Comparison of ENCODE assay signal across 8 mouse cellular contexts in genomic region chr3:65990957-65991646, GRCm38 (mm10). TPM values are rescaled to one million over a fixed set of nuclear protein-coding genes. Genes with fewer than 3 reads are reported as not detected.
DNase-seq lines count a peak whose midpoint lies in the region; ATAC-seq lines count a peak whose summit lies in the region.
"Had no signal": no experiment of that assay in that cellular context is flagged by ENCODE, and none has a peak within 500 bp of the region (broad histone marks: within the 10 kb centered on the region; RNA-seq: fewer than 3 reads in every experiment).

No protein-coding gene starts in this region.

- no peak overlapping the region for H3K4me2 ChIP-seq in hindbrain, embryonic 16.5 days (ENCODE audit: low read length)
- H3K4me2 ChIP-seq in liver, embryonic 15.5 days: 0 out of 2 replicates have a peak overlapping the region, but pooled peaks have one; percentile 20
- H3K4me2 ChIP-seq: embryonic facial prominence, embryonic 15.5 days had no signal

- H3K27me3 ChIP-seq in hindbrain, embryonic 16.5 days (replicated peaks; ENCODE audit: control insufficient read depth, insufficient read depth, low read length): no peaks in the 10 kb centered on the region
- no peaks in the 10 kb centered on the region for H3K27me3 ChIP-seq in liver, embryonic 15.5 days
- H3K27me3 ChIP-seq: embryonic facial prominence, embryonic 15.5 days had no signal

- no peak overlapping the region for H3K4me3 ChIP-seq in hindbrain, embryonic 16.5 days (ENCODE audit: low read length)
- no peak overlapping the region for H3K4me3 ChIP-seq in liver, embryonic 15.5 days (replicated peaks)
- H3K4me3 ChIP-seq: embryonic facial prominence, embryonic 15.5 days had no signal

- ATAC-seq in hindbrain, embryonic 16.5 days: peak; percentile 67; the same call in 1 of the 2 replicates
- ATAC-seq in liver, embryonic 15.5 days (ENCODE audit: insufficient read depth): no peak

- DNase-seq in left cerebral cortex, adult 18-20 months (ENCODE audit: low spot score in 2 of 2): peak; percentile 9 to 41
- no peak for DNase-seq in left cerebral cortex, adult 11 months (ENCODE audit: low spot score)
- DNase-seq in Muller cell, postnatal 12 days (ENCODE audit: inconsistent ontology term): peak; percentile 23
- DNase-seq in cerebellum, adult 9-11 months: peak; percentile 30
- peak; percentile 79 for DNase-seq in retina, embryonic 14.5 days (ENCODE audit: low spot score)

- no peaks in the 10 kb centered on the region for H3K9me3 ChIP-seq in hindbrain, embryonic 16.5 days (ENCODE audit: control insufficient read depth, low read length)
- no peaks in the 10 kb centered on the region for H3K9me3 ChIP-seq in liver, embryonic 15.5 days (replicated peaks)
- H3K9me3 ChIP-seq: embryonic facial prominence, embryonic 15.5 days had no signal

- H3K9ac ChIP-seq in hindbrain, embryonic 16.5 days (ENCODE audit: low read depth, low read length): no peak overlapping the region
- no peak overlapping the region for H3K9ac ChIP-seq in liver, embryonic 15.5 days
- H3K9ac ChIP-seq: embryonic facial prominence, embryonic 15.5 days had no signal

- no peaks in the 10 kb centered on the region for H3K4me1 ChIP-seq in hindbrain, embryonic 16.5 days (ENCODE audit: control insufficient read depth, insufficient read depth, low read depth, low read length)
- H3K4me1 ChIP-seq in liver, embryonic 15.5 days (replicated peaks): 0 out of 2 replicates have a peak, but pooled peaks cover 3% of the 10 kb centered on the region
- H3K4me1 ChIP-seq: embryonic facial prominence, embryonic 15.5 days had no signal

- 17% methylated on average over 3 of the region's 3 CpGs for WGBS in hindbrain, embryonic 16.5 days
- WGBS in liver, embryonic 15.5 days (ENCODE audit: insufficient replicate concordance): 10% methylated on average over 3 of the region's 3 CpGs

- H3K36me3 ChIP-seq in hindbrain, embryonic 16.5 days (ENCODE audit: control insufficient read depth, insufficient read depth, low read length): no peaks in the 10 kb centered on the region
- H3K36me3 ChIP-seq in liver, embryonic 15.5 days (replicated peaks): no peaks in the 10 kb centered on the region
- H3K36me3 ChIP-seq: embryonic facial prominence, embryonic 15.5 days had no signal

- no peak overlapping the region for H3K27ac ChIP-seq in hindbrain, embryonic 16.5 days (ENCODE audit: low read depth, low read length)
- no peak overlapping the region for H3K27ac ChIP-seq in liver, embryonic 15.5 days (replicated peaks)
- H3K27ac ChIP-seq: embryonic facial prominence, embryonic 15.5 days had no signal

RNA-seq across cellular contexts. Expression of gene Ccnl1, which starts 33.1 kb away (rescaled TPM):
- 10 to 100 TPM; 45.9 to 50.5 TPM for total RNA-seq in left cerebral cortex, adult 18-20 months (2021)
- polyA plus RNA-seq in hindbrain, embryonic 16.5 days (2015; fragmentation: Nextera tagmentation; extraction: Ambion mirVana): 53.2 and 60.5 TPM in 2 replicates
- polyA plus RNA-seq in liver, embryonic 15.5 days (2015; fragmentation: Nextera tagmentation; extraction: Ambion mirVana): 45.2 and 48.0 TPM in 2 replicates
